Mouse (Mus musculus): ENCODE results near the gene Zc3h12b. TPM values are rescaled to one million over a fixed set of nuclear protein-coding genes. Genes with fewer than 3 reads are reported as not detected.
A peak's percentile ranks its signal among the peaks of the same experiment; 100 is the strongest.

Zc3h12b gene
- total and polyA plus RNA-seq, 3 experiments, result 0.04 to 0.16 TPM; not detected in 1

DNA sequence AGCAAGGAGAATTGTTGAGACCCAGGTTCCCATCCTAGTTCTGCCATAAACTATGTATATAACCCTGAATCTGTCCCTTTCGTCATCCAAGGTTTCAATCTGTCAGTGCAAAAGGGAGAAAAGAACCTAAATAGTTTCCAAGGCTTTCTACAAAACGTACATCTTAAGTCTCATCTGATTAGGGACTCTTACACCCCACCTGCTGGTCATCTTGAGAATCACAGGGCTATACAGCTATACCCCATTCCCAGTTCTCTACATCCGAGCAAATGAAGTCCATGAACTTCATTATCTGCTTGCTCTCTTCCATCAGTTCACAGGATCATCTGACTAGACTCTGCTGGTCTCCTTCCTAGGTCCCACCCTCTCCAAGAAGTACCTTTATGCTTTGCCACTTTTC lies 239.3 kb downstream of the Zc3h12b start:
- Histone ChIP-seq H3K4me1 (ENCODE audit: control insufficient read depth in 1 of 2, insufficient read depth in 2 of 2) (peaks cover 0 to 9% of the 10 kb centered on the region in 2 experiments; a peak in 1 of 4 replicates), H3K9me3 (replicated peaks; ENCODE audit: low read length) (no peaks in the 10 kb centered on the region), H3K4me2 (ENCODE audit: insufficient read depth, low read depth, poor library complexity, severe bottlenecking) (no peak overlapping the region), H3K27ac (ENCODE audit: insufficient read depth, low read depth) (no peak overlapping the region), H3K36me3 (replicated peaks in 1 of 2; ENCODE audit: control insufficient read depth in 1 of 2, insufficient read depth in 1 of 2, low read length in 1 of 2) (peaks cover 40 to 71% of the 10 kb centered on the region in 2 experiments), H3K4me3 (replicated peaks in 1 of 3; ENCODE audit: low read depth in 2 of 3, low read length in 2 of 3, poor library complexity in 1 of 3) (no peak overlapping the region), H3K79me2 (replicated peaks; ENCODE audit: control insufficient read depth, extremely low read depth, insufficient read depth, poor library complexity, severe bottlenecking) (peaks cover 6% of the 10 kb centered on the region), H3K27me3 (replicated peaks) (no peaks in the 10 kb centered on the region), H3K9ac (ENCODE audit: insufficient read depth, low read depth) (no peak overlapping the region)
- in situ Hi-C loops (cut with MboI; ENCODE audit: low pct_ligation_motif_present, low pct_unique_long_range_greater_than_20kb, low sequenced_read_pairs), result no loop called here
- TF ChIP-seq IRF4 (IDR thresholded peaks at IDR 0.05; ENCODE audit: low read depth, low read length), result no peak
- TF ChIP-seq RAD21 (IDR thresholded peaks at IDR 0.05; ENCODE audit: low read depth, low read length), result 0 out of 2 replicates have a peak, but pooled peaks have one; percentile 0
- peak; percentile 50 to 54 for TF ChIP-seq CTCF (conservative IDR thresholded peaks at IDR 0.05 in 1 of 2, IDR thresholded peaks at IDR 0.05 in 1 of 2; ENCODE audit: low read depth in 2 of 2, low read length in 2 of 2)
- dilution Hi-C loops (cut with MboI; ENCODE audit: extremely low pct_ligation_motif_present, extremely low pct_unique_long_range_greater_than_20kb, low sequenced_read_pairs), result no loop called here
- peak; percentile 29 for DNase-seq (ENCODE audit: extremely low read depth)

DNA sequence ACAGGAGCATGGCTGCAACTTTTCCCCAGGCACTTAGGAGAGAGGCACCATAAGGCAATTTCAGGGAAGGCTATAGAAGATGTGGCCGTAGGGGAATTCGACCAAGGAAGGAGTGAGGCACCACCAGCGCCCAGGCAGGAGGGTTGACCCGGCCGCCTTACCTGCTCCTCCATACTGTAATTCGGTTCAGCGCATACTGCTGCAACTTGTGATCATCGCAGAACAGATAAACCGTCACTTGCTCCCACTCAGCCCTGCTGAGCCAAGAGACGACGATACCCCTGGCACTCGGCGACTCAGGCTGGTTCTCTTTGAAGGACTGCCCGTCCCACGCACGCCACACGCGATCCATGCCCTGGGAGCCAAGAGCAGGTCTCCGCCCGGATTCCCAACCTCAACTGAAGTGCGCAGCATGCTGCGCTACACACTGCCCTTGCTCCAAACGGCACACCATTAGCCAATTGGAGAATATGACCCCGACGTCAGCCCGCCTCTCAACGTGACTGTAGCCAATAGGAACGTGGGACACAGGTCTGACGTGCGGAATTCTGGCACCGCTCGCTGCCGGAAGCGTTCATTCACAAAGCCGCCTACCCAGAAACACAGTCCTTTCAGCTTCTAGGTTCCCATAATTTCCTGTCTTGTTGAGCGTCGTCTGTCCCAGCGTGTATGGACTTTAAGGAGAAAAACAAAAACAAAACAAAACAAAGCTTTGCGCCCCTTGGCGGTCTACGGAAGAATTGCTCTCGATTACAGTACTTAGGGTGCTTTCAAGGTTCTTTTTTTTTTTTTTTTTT lies 245.2 kb downstream of the Zc3h12b start, which contains the start of gene Las1l:
Las1l (minus strand) TSS at position 466 of the 797 bp plus-strand sequence.
- Histone ChIP-seq H3K9me3 (replicated peaks; ENCODE audit: low read length) (no peaks in the 10 kb centered on the region), H3K36me3 (replicated peaks in 1 of 2; ENCODE audit: control insufficient read depth in 1 of 2, insufficient read depth in 1 of 2, low read length in 1 of 2) (peaks cover 5 to 25% of the 10 kb centered on the region in 2 experiments), H3K4me3 (replicated peaks in 1 of 3; ENCODE audit: low read depth in 2 of 3, low read length in 2 of 3, poor library complexity in 1 of 3) (peak within 1 kb of the TSS; percentile 70 to 99 (median 71)), H3K4me1 (ENCODE audit: control insufficient read depth in 1 of 2, insufficient read depth in 2 of 2) (peaks cover 0 to 9% of the 10 kb centered on the region in 2 experiments; a peak in 1 of 4 replicates), H3K9ac (ENCODE audit: insufficient read depth, low read depth) (peak within 1 kb of the TSS; percentile 87), H3K27me3 (replicated peaks) (no peaks in the 10 kb centered on the region), H3K79me2 (replicated peaks; ENCODE audit: control insufficient read depth, extremely low read depth, insufficient read depth, poor library complexity, severe bottlenecking) (peaks cover 13% of the 10 kb centered on the region), H3K4me2 (ENCODE audit: insufficient read depth, low read depth, poor library complexity, severe bottlenecking) (peak within 1 kb of the TSS; percentile 89), H3K27ac (ENCODE audit: insufficient read depth, low read depth) (peak within 1 kb of the TSS; percentile 69)
- peak; percentile 91 for DNase-seq (ENCODE audit: extremely low read depth)
- dilution Hi-C loops (cut with MboI; ENCODE audit: extremely low pct_ligation_motif_present, extremely low pct_unique_long_range_greater_than_20kb, low sequenced_read_pairs), result no loop called here
- in situ Hi-C loops (cut with MboI; ENCODE audit: low pct_ligation_motif_present, low pct_unique_long_range_greater_than_20kb, low sequenced_read_pairs), result no loop called here
- TF ChIP-seq CHD2 (IDR thresholded peaks at IDR 0.05; ENCODE audit: low read length) (peak; percentile 79), NRF1 (IDR thresholded peaks at IDR 0.05; ENCODE audit: low read depth, low read length) (peak; percentile 76), USF2 (conservative IDR thresholded peaks at IDR 0.05; ENCODE audit: low read depth, low read length) (no peak), ZC3H11A (IDR thresholded peaks at IDR 0.05; ENCODE audit: low read depth, low read length) (no peak), RCOR1 (conservative IDR thresholded peaks at IDR 0.05; ENCODE audit: low read depth, low read length) (0 out of 2 replicates have a peak, but pooled peaks have one; percentile 45), EP300 (IDR thresholded peaks at IDR 0.05; ENCODE audit: low read length) (no peak), MAZ (IDR thresholded peaks at IDR 0.05; ENCODE audit: low read depth, low read length) (0 out of 2 replicates have a peak, but pooled peaks have one; percentile 59), SIN3A (IDR thresholded peaks at IDR 0.05; ENCODE audit: low read length) (peak; percentile 92), ZNF384 (IDR thresholded peaks at IDR 0.05; ENCODE audit: low read depth, low read length) (peak; percentile 87), ZMIZ1 (IDR thresholded peaks at IDR 0.05; ENCODE audit: low read depth, low read length) (peak; percentile 67), JUND (conservative IDR thresholded peaks at IDR 0.05; ENCODE audit: low read depth, low read length) (no peak), CHD1 (IDR thresholded peaks at IDR 0.05; ENCODE audit: low read depth, low read length) (no peak), JUN (IDR thresholded peaks at IDR 0.05; ENCODE audit: insufficient read depth, low read depth, low read length) (no peak), TCF12 (IDR thresholded peaks at IDR 0.05; ENCODE audit: low read depth, low read length) (peak; percentile 73), ETS1 (conservative IDR thresholded peaks at IDR 0.05; ENCODE audit: low read depth, low read length) (no peak), CTCF (conservative IDR thresholded peaks at IDR 0.05 in 1 of 2, IDR thresholded peaks at IDR 0.05 in 1 of 2; ENCODE audit: low read depth in 2 of 2, low read length in 2 of 2) (peak in 1 of 2 experiments; percentile 45; a peak in 2 of 4 replicates), MEF2A (IDR thresholded peaks at IDR 0.05; ENCODE audit: borderline replicate concordance, low read depth, low read length) (peak; percentile 36; the same call in 1 of the 2 replicates), USF1 (IDR thresholded peaks at IDR 0.05; ENCODE audit: low read depth, low read length) (no peak), SMC3 (IDR thresholded peaks at IDR 0.05; ENCODE audit: low read depth, low read length) (0 out of 2 replicates have a peak, but pooled peaks have one; percentile 5), ZKSCAN1 (IDR thresholded peaks at IDR 0.05; ENCODE audit: borderline replicate concordance, low read depth, low read length) (no peak), BHLHE40 (IDR thresholded peaks at IDR 0.05; ENCODE audit: low read depth, low read length) (peak; percentile 14; the same call in 1 of the 2 replicates), KAT2A (IDR thresholded peaks at IDR 0.05; ENCODE audit: insufficient replicate concordance, low read length) (peak; percentile 75; the same call in 1 of the 2 replicates), GABPA (IDR thresholded peaks at IDR 0.05; ENCODE audit: insufficient replicate concordance, low read depth, low read length) (peak; percentile 17; the same call in 1 of the 2 replicates), PAX5 (IDR thresholded peaks at IDR 0.05; ENCODE audit: low read length) (no peak), POLR2A (IDR thresholded peaks at IDR 0.05; ENCODE audit: low read depth, low read length) (peak; percentile 93), POLR2AphosphoS2 (IDR thresholded peaks at IDR 0.05; ENCODE audit: low read depth, low read length) (peak; percentile 56; the same call in 1 of the 2 replicates), E2F4 (IDR thresholded peaks at IDR 0.05; ENCODE audit: insufficient replicate concordance, low read depth, low read length) (0 out of 2 replicates have a peak, but pooled peaks have one; percentile 46), IRF4 (IDR thresholded peaks at IDR 0.05; ENCODE audit: low read depth, low read length) (peak; percentile 45; the same call in 1 of the 2 replicates), RAD21 (IDR thresholded peaks at IDR 0.05; ENCODE audit: low read depth, low read length) (no peak)
